Mouse (Mus musculus): ENCODE measurements around the gene 3425401B19Rik.
A peak's percentile ranks its signal among the peaks of the same experiment; 100 is the strongest.

3425401B19Rik gene

DNA sequence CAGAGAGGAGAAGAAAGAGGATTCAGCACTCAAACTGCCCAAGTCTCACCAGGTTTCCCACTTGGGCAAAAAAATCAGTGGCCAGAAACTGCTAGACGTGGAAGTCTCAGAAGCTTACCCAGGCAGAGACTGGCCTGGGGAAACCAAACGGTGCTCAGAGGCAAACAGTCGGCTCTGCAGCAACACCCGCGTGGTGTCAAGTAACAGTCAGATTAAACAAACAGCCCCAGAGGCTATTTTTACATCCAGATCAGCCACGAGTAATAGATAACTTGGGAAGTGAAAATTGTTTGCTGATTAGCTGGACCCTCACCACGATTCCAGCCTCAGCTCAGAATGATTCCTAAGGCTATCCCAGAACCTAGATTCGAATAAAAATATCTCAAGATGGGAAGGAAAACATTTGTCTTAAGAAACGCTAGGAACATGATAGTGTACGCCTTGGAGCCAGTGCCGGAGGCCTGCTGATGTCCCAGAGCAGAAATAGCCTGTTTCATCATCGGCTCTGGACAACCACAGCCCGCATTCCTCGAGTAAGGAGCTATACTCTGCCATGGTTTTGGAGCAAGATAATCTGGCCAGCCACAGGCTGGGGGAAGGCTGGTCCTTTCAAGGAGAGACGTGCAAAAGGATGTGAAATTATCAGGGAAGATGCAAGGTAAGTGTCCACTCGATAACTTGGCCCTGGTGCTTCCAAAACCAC, at the start of gene 3425401B19Rik:
Gene 3425401B19Rik (minus strand): TSS at position 170 of the 703 bp plus-strand sequence.
- DNase-seq (ENCODE audit: low spot score in 2 of 2), result no peak

DNA sequence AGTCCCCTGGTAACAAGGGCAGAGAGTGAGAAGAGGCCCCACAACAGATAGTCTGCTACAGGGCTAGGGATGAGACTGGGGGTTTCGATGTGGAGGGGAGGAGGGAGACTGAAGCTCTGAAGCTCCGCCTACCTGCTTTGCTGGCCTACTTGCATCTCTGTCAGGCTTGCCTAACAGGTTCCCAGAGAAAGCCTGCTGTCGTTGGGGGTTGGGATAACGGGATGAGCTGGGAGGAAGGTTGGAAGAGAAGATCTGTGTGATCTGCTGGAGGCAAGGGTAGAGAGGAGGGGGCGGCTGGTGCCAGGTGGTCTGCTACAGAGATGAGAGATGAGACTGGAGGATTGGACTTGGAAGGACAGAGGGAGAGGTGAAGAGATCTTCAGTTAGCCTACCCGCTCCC, 47.9 kb upstream of the 3425401B19Rik start:
- DNase-seq (ENCODE audit: low spot score in 2 of 2), result no peak

DNA sequence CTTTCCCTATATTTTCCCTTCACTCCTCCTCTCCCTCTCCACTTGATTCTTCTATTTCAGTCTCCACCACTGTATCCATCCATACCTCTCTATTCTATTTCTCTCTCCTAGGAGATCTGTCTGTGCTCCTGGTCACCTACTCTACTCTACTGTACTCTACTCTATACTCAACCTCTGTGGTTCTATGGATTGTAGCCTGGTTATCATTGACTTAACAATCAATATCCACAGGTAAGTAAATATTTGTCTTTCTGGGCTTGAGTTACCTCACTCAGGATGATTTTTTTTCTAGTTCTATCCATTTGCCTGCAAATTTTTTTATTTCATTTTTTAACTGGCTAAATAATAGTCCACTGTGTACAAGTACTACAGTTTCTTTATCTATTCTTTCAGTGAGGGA, 41.8 kb upstream of the 3425401B19Rik start:
- DNase-seq (ENCODE audit: low spot score in 2 of 2), result no peak

DNA sequence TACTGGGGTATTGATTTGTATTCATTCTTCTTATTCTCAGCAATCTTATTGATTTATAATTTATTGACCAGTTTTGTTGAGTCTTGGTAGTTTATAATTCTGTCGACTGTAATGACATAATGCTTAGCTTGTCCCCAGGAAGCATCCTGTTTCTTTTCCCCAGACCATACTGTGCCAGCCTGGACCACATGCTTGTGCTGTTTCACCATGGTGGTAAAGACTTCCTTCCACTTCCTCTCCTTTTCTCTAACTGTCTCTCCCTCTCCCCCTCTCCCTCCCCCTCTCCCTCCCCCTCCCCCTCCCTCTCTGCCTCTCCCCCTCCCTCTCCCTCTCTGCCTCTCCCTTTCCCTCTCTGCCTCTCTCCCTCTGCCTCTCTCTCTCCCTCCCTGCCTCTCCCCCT, 36.4 kb upstream of the 3425401B19Rik start:
- no peak for DNase-seq (ENCODE audit: low spot score in 2 of 2)

DNA sequence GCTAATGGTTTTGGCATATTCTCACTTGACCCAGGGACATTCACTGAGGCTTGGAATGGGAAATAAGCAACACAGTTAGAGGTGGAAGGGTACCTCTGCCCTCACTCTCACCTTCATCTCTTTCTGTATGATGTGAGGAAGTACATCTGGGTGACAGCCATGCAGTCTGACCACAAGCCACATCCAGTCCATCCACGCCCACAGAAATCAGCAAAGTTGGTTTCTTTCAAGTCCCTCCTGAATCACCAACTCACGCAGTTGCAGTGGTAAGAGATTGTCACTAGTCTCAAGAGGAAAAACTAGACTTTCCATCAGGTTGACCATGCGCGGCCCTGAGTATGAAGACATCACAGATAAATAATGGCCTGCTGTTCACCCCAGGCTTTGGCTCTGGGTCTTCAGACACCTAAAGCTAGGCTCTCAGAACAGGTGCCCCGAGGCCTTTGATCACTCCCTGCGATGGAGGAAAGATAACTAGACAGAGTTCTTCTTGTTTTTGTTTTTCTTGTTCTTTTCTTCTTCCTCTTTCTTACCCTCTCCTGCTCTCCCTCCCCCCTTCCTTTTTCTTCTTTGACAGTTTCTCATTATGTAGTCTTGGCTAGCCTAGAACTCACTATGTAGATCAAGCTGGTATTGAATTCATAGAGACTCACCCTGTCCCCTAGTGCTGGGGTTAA, 31.8 kb upstream of the 3425401B19Rik start:
- DNase-seq (ENCODE audit: low spot score in 2 of 2), result no peak

DNA sequence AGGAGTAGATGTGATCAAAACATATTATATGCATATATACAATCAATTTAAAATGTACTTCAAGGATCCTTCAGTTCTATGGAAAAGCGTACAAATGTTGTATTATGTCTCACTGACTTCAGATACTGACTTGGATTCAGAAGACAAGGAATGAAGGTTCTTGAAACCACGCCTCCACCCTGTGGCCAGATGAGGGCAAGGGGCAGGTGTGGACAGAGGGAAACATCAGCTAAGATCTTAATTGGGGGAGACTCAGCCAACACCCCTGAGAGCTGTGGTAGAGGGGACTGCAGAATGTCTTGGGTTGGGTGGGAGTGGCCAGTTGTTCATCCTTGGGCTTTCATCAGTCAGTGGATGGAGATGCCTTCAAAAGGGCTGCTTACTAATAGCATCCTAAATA, 30.4 kb upstream of the 3425401B19Rik start:
- DNase-seq (ENCODE audit: low spot score in 2 of 2), result peak in 1 of 2 experiments; percentile 14

DNA sequence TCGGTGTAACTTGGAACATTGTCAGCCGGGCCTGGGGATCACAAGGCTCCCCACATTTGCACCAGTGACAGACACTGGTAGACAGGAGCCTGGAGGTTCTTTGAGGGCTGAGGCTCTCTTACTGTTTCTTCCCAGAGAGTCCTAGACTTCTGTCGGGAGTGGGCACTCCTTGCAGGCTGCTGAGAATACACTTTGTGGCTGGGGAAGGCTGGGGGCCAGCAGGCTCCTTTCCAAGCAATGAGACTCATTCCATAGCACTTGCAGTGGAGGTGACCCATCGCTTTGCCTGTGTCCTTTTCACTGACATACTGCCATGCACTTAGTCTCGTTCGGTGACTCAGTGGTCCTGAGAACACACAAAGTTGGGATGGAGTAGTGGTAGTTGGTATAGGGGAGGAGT, 30.0 kb upstream of the 3425401B19Rik start:
- peak in 1 of 2 experiments; percentile 14 for DNase-seq (ENCODE audit: low spot score in 2 of 2)

DNA sequence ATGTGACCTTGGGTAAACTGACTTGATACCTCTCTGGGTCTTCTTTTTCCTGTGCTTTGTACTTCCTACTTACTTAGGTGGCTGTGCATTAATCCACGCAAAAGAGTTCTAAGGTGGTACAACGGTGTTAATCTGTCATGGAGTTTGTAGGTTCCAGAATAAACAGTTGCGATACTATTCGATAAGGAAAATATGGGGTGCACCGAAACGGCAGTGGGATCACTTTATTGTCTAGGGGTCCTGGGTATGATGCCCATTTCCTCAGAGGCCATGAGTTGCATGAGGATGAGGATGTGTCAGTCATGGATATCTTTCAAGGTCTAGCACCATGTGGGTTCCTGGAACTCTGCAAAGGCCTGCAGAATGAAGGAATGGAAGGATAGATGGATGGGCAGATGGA, 24.8 kb upstream of the 3425401B19Rik start:
- no peak for DNase-seq (ENCODE audit: low spot score in 2 of 2)

DNA sequence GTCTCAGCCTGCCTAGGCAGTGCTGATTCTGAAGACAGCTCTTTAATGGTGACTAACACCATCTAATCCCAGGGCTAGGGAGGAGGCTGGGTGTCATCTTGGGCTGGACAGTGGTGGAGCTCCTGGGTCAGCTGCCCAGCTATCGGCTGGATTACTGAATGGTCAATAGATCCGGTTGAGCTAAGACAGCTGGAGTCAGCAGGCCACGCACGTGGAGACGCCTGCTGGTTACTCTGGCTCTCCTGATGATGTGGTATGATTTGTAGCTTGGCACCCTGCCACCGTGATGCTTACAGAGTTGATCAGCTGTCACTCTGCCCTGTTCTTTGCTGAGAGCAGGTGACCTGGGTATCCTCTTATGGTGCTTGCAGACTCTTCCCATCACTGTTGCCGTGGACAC, 23.7 kb upstream of the 3425401B19Rik start:
- no peak for DNase-seq (ENCODE audit: low spot score in 2 of 2)

DNA sequence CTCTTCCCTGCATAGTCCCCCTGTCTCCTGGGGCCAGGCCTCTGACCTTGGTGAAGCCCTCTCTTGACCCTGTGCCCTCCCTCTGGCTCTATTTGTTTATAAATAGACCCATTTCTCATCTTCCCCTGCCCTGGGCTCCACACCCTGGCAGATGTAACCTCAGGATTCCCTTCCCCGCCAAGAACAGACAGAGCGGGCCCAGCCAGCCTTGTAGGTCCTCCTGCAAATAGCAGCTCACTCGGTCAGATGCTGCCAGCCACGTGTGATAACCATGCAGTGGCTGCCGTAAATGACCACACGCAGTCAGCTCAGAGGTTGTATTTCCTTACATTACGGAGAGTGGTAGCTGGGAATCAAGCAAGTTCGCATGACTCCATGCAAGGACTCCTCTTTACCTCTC, 22.8 kb upstream of the 3425401B19Rik start:
- DNase-seq (ENCODE audit: low spot score in 2 of 2), result no peak

DNA sequence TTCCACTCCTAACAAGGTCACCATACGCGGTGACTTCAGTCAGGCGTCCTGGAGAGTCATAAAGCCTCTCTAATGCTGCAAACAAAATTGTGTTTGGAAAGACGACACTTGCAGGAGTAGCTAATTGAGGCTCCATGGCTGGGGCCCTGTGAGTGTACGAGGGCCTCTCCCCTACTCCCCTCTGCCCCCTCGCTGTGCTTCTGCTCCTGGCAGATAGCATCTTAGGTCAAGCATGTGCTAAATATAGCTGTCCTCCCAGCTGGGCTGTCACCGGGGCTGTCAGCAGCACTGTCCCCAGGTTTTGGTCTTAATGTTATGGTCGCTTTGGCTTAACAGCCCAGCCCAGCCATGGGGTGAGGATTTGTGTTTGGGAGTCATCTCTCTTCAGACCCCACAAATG, 15.9 kb upstream of the 3425401B19Rik start:
- no peak for DNase-seq (ENCODE audit: low spot score in 2 of 2)

DNA sequence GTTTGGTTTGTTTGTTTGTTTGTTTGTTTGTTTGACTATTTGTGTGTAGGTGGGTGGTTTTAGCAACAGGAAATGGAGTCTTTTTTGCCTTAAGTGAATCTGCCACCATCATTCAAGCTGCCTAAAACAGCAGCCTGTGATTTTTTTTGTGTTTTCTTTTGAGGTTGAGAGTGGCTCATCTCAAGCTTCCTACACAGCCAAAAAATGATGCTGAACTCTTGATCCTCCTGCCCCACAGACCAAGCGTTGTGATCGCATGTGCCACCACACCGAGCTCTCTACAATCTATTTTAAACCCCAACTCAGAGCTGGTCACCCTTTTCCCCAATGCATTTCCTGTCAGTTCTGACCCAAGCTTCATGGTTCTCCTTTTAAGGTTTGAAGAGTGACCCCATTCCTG, 13.5 kb upstream of the 3425401B19Rik start:
- DNase-seq (ENCODE audit: low spot score in 2 of 2), result no peak

DNA sequence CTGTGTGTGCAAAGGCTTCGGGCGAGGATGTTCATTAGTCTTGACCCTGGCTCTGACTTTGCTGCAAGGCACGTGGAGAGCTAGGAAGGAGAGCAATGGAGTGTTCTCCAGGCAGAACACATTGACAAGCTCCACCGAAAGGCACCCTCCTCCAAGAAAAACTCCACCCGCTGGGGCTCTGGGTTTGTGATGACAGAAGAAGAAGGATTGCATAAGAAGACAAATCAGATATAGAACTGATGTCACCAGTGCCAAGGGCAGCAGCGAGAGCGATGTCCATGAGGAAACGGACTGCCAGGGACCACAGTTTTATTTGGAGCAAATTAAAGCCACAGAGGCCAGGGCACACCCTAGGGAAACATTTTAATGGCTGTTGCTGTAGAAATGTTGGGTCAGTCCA, 12.7 kb upstream of the 3425401B19Rik start:
- no peak for DNase-seq (ENCODE audit: low spot score in 2 of 2)

DNA sequence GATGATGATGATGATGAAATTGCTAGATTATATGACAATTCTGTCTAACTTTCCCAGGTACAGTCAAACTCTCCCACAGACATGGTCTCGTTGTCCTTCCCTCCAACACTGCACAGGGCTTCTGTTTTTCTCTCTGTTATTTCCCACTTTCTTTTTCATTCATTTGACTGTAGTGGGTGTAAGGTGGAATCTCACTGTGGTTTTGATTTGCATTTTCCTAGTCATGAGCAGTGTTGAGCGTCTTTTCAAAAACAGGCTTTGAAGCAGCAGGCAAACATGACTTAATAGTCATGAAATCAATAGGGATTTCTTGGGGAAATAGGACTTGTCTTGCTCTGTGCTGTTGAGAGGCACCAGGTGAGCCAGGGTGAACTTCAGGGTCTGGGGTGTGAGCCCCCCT, 11.3 kb upstream of the 3425401B19Rik start:
- no peak for DNase-seq (ENCODE audit: low spot score in 2 of 2)

DNA sequence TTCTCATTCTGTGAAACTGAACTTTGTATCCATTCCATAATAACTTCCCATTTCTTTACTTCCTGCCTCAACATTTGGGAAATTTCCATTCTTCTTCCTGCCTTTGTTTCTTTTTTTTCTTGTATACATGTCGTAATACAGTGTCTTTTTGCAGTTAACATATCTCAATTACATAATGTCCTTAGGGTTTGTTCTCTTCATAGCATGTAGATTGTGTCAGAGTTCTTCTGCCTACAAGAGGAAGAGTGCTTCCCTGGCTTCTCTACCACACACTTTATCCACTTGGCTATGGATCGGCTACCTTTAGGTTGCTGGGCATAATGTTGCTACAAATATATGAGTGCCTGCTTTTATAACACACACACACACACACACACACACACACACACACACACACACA, 10.8 kb upstream of the 3425401B19Rik start:
- no peak for DNase-seq (ENCODE audit: low spot score in 2 of 2)

DNA sequence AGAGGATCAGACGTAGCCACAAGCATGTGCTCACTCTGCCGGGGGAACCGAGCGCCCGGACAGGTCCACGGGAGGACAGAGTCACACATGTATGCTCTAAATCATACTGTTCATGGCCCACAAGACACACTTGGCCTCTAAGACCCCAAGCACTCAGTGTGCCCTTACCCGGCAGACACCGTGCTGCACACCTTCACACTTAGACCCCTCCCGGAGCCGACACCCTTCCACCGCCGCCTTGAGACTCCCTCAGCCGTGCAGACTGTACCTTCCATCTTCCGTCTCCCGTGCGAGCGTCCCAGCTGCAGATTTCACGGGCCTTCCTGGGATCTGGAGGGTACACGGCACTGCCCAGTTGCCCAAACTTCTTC, 373 bp downstream of the 3425401B19Rik start:
- DNase-seq (ENCODE audit: low spot score in 2 of 2), result no peak

DNA sequence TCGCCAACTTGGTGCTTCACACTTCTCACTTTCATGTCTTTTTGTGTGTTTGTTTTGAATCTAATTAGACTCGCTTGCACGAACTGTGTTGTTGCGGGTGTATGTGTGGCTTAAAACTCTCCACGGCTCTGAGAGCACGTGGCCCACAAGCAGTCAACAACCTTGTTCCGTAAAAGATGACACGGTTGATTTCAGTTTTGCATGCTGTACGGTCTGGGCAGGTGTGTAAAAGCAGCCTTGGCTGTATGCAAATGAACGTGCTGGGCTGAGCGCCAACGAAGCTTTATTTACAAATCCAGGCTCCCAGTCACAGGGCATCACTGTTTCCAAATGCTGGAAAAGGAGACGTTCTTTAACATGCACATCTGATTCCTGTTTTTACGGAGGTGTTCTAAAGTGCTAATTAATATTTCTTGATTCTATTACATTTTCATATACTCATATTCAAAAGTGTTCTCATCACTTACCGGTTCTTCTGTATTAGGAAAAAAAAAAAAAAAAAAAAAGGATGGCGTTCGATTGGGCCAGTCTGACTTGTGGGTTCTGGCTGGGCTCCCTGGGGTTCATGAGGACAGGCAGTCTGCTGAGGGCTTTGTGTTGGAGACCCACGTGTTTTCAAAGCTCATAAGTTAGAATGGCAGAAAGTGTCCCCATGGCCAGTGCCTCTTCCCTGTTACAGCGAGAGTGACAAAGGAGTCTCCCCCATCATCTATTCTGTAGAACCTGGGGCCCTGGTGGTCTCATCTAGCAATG, 935 bp downstream of the 3425401B19Rik start:
- no peak for DNase-seq (ENCODE audit: low spot score in 2 of 2)

DNA sequence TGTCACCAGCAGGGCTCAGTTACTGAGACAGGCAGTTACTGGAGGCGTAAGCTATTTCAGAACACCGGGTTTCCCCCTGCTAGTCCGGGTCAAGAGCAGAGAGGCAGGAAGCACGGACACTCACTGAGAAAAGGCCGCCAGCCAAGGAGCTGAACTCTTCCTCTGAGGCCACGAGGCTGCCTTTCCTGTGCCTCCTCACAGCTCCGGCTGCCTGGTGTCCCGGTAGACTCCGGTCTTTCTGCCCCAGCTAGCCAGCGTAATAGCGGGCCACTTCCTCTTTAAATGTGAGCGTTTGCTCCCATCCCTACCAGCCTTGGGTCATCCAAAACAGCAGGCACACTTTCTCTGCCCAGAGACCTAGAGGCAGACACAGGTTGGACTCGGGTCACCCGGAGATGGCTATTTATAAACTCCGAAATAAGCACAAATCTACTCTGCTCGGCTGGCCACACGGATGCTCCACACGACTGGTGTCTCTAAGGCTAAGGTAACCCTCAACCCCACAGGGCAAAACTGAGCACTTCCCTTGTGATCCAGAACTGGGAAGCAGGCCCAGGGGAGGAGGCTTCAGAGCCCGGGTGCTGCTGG, 1.7 kb downstream of the 3425401B19Rik start:
- DNase-seq (ENCODE audit: low spot score in 2 of 2), result peak in 1 of 2 experiments; percentile 24

DNA sequence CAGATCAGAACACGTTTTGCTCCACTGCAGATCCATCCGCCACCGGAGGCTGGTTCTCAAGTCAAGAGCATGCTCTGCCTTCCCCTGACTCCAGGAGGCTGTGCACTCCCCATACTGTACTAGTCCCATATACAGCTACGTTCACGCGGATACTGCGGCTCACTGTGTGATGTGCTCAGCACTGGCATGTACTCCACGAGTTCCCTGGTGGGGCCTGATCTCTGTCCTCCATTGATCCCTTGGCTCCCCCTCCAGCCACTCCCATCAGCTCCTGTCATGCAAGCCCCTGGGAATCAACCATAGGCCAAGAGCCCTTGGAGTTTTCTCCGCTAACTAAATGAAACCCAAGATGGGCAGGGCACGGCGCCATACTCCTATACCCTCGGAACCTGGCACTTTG, 2.6 kb downstream of the 3425401B19Rik start:
- DNase-seq (ENCODE audit: low spot score in 2 of 2), result no peak

DNA sequence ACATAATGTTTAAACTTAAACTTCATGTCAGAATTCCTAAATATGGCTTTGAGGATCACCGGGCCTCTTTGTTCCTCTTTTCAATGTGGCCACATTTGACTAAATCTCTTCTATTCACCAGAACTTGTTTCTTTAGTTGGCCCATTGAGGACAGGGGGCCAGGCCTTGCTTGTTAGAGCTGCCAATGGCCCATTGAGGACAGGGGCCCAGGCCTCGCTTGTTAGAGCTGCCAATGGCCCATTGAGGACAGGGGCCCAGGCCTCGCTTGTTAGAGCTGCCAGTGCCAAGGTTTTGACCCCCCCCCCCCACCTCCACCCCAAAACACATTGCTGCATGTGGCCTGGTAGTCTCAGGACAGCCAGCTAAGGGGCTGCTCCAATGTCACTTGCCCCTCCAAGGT, 3.5 kb downstream of the 3425401B19Rik start:
- no peak for DNase-seq (ENCODE audit: low spot score in 2 of 2)

DNA sequence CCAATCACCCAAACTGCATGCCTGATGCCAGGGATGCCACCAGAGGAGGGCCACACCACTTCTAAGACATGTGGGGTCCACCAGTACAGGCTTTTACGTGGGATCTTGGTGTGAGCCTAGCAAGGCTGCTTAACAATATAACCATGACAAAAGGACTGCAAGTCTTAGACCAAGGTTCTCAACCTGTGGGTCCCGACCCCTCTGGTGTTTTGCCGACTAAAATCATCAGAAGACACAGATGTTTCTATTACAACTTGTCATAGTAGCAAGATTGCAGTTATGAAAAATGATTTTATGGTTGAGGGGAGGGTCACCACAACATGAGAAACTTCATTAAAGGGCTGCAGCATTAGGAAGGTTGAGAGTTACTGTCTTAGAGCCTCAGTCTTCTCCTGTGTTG, 6.5 kb downstream of the 3425401B19Rik start:
- no peak for DNase-seq (ENCODE audit: low spot score in 2 of 2)

DNA sequence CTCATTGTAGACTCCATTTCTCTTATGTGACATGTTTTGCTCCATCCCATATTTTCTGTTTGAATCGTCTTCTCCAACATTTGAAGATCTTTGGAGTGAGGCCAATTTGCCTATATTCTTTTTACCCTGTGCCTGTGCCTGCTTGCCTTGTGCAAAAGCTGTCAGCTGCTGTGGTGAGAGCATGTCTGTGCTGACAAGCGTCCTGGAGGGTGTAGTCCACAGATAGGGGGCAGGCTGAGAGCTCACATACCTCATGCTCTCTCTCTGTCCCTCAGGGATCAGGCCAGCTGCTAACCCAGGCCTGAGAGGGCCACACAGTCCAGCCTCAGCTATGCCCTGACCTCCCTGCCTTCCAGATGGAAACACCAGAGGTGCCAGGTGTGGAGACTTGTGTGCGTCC, 11.9 kb downstream of the 3425401B19Rik start:
- DNase-seq (ENCODE audit: low spot score in 2 of 2), result no peak

DNA sequence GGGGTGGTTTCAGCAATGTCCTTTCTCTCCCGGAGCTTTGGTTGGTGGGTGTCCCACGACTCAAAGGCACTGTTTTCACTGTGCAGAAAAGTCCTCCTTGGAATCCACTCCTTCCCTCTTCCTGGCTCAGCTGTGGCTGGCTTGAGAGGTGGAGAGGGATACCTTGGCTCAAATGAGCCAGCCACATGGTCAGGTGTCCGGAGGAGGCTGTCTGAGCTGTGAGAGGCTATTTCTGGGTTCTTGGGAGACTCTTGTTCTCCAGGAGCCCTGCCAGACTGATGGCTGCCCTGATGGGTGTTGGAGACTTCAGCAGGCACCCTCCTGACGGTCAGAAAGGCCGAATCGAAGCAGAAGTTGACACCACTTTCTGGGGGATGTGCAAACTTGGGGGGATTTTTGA, 22.0 kb downstream of the 3425401B19Rik start:
- DNase-seq (ENCODE audit: low spot score in 2 of 2), result no peak
